Mouse (Mus musculus) heart, adult 8-10 months (tissue): ENCODE results near the gene Rita1. TPM values are rescaled to one million over a fixed set of nuclear protein-coding genes. Genes with fewer than 3 reads are reported as not detected.

Experiments used
- DNase-seq: peaks from one replicate; pipeline ENCODE4 v3.0.0; 2022; ENCODE audit warnings: low spot score
- total RNA-seq, 4 experiments: library from RNA; stranded (reverse); gene quantifications; 2 replicates each; pipeline ENCODE4 v1.2.4; 2022

Rita1 gene
- total RNA-seq, 4 experiments from 2014 or later, result 14.3 to 17.9 (median 15.3) TPM

DNA sequence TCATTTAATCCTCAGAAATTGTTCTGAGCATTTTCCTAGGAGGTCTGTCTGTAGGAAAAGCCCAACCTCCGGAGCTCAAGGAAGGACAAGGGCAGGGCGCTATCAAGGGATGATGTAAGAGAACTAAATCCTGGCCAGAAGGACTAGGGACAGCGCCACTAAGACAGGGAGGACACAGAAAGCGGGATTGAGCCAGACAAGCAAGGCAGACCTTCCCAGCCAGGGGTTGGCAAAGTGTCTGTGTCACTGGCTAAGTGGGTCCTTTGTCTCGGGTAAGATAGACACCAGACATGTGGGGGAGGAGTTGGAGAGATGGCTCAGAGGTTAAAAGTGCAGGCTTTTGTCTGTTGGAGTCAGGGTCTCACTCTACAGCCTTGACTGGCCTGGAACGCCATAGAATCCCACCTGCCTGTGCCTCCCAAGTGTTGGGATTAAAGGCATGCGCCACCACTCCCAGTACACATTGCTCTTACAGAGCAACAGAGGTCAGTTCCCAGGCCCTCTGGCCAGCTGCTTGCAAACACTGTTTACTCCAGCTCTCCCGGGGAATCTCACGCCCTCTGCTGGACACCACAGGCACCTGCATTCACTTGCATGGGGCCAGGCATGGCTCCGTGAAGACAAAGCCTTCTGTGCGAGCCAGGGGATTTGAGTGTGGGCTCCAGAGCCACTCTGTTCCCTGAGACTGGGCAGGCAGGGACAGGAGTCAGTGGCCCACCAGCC is 11.3 kb downstream of the Rita1 start:
- DNase-seq, result no peak

DNA sequence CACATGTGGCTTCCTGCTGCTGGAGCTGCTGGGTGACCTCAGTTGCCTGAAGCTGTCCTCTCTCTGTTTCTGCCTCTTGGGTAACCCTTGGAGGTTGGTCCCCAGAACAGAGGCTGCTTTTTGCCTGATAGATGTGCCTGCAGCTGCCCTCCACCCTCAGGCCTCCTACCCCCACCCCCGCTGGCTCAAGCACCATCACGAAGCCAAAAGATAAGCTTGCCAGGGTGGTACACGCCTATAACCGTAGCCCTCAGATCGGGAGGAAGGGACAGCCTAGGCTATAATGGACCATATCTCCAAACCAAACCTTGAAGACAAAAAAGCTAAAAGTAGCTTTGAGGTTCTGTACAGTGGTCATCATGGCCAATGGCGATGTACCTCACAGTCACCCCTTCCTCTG is 12.8 kb downstream of the Rita1 start:
- DNase-seq, result no peak

- DNase-seq, result no peak
Observed at GRCm38 (mm10) chr5:120594485-120594884, 17.9 kb downstream of the Rita1 start.

DNA sequence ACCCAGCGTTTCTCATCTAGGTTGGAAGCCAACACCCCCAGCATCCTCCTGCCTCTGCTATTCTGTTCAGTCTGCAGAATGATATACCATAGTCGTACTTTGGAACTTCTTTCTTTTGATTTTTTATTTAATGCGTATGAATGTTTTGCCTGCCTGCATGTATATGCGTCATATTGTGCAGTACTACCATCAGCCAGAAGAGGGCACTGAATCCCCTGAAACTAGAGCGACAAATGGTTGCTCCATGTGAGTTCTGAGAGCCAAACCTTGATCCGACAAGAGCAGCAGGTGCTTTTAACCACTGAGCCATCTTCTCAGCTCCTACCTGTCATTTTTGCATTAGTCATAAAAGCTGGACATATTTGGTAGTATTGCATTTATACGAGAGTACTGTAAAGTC is 20.2 kb downstream of the Rita1 start:
- no peak for DNase-seq

GRCm38 (mm10) chr5:120590356-120591010 is 21.9 kb downstream of the Rita1 start:
- DNase-seq, result no peak

- peak; percentile 99 for DNase-seq
Observed at GRCm38 (mm10) chr5:120588569-120589094, 23.8 kb downstream of the Rita1 start, which contains the start of the genes Tpcn1 and Iqcd. Tpcn1 (minus strand) TSS chr5:120588673. Iqcd (plus strand) TSS chr5:120589016.

GRCm38 (mm10) chr5:120587940-120588568 is 24.3 kb downstream of the Rita1 start:
- DNase-seq, result no peak

DNA sequence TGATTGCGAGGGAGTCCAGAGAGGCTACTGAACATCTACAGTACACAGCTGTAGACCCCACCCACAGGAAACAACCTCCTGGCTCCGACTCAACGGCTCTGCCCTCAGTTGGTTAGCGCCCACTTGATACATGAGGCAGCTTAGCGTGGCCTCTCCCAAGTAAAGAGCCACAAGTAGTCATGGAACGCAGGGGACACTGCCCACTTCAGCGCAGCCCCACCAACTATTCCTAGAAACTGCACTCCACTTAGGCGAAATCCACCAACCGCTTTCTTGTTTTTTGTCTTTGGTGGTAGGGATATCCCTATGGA is 24.8 kb downstream of the Rita1 start:
- peak; percentile 61 for DNase-seq

DNA sequence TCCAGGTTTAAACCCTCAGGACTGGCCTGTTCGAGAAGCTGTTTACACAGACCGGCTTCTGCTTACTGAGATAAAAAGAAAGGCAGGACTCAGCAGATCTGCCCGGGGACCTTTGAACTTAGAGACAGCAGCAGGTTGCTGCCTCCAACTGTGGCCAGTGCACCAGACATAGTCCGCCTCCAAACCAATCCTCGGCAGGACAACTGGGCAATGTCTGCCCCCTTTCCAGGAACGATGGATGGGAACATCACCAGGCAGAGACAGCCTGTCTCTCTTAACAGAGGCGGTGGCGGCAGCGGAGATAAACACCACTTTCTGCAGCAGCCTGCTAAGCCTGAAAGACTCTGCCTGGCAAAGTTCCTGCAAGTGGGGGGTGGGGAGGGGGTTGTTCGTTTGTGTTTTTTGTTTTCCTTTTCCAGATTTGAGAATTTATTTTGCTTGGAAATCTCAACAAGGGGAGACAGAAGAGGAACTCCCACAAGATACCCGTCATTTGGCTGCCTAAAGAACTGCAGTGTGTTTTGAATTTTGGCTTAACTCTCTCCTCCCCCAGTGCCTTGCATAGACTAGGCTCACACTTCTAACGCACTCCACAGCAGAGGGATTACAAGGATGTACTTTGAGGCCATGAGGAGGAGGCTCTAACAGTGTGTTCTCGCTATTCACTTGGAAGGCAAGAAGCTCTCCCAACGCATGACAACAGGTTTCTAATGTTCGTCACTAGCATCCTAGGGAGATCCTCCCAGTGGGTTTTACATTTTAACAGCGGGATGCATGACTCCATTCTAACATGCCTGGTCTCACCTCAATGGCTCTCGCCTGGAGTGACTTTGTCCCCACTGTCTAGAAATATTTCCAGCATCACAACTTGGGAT is 25.4 kb downstream of the Rita1 start:
- DNase-seq, result no peak

DNA sequence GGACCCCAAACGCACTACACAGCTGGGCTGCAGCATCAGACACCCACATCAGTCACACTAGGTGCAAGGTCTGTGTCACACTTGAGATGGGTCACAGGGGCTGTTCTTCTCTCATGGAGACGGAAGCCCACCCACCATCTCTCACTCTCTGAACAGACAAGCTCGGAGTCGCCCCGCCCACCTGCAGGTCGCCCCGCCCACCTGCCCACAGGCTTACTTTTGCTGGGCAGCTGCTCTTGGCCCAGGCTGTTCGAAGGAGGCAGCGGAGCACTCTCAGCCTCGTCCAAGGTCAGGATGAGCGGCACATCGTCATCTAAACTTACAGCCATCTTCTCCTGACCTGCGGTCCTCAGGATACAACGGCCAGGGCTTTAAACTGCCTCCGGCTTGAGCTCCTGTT is 27.4 kb downstream of the Rita1 start:
- no peak for DNase-seq

DNA sequence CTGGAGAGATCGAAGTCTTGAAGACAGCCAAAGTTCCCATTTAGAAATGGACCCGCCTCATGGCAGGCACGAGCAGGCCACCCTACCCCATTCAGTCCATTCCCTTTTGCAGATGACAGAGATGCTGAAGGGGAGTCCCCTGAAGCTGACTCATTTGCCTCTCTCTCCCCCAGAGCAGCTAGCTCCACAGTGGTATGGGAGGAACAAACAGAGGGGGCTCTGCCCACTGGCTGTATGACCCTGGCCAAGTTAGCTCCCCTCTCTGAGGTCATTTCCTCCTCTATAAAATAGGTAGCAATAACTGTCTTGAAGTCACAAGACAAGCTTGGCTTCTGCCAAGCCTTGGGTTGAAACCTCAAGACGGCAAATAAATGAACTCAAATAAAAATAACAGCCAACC is 28.9 kb downstream of the Rita1 start:
- no peak for DNase-seq

- DNase-seq, result no peak
Observed at GRCm38 (mm10) chr5:120582002-120582401, 30.4 kb downstream of the Rita1 start.

GRCm38 (mm10) chr5:120579898-120580626 is 32.3 kb downstream of the Rita1 start:
- DNase-seq, result no peak

- DNase-seq, result peak; percentile 68
Observed at GRCm38 (mm10) chr5:120579211-120579897, 33.0 kb downstream of the Rita1 start.

DNA sequence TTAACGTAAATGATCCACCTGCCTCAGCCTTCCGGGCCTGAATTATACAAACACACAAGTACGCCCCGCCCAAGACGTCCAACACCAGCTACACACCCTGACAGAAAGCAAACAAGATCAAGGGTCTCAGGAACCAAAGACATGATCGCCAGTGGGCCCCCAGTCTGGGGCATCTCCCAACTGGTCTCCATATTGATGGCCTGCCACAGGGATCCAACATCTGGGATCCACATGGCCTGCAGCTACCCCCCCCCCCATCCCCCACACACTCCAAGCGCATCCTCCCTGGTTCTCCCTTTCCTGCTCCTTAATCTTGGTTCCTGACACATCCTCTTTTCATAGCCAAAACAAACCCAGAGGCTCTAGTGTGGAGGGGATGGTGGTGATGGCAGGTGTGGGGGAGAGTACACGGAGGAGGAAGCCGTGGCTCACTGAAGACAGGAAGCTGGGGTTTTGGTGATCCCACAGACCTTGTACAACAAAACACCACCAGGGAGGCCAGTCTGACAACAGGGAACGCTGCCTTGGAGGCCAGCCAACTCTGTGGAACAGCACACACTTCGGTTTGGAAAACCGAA is 33.8 kb downstream of the Rita1 start:
- peak; percentile 72 for DNase-seq

DNA sequence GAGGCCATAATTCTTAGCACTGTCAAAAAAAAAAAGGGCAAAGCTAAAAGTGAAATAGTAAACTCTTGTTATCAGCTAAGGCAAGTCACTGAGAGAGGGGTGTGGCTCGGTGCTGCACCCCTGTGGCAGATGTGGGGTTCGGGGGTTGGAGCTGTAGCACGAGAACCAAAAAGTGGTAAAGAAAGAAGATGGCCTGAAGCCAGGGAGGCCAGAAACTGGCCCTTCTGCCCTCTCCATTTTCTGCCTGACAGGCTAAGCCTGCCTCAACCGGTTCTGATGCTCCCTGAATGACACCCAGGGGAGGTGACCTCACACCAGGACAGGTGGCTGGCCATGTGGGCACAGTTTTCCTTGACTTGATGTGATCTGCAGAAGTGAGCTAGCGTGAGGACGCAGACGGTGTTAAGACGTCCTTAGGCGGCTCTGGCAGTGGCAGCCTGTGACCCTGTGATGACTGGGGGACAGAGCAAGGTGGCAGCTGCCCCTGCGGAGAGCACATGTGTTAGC is 34.4 kb downstream of the Rita1 start:
- DNase-seq, result no peak

DNA sequence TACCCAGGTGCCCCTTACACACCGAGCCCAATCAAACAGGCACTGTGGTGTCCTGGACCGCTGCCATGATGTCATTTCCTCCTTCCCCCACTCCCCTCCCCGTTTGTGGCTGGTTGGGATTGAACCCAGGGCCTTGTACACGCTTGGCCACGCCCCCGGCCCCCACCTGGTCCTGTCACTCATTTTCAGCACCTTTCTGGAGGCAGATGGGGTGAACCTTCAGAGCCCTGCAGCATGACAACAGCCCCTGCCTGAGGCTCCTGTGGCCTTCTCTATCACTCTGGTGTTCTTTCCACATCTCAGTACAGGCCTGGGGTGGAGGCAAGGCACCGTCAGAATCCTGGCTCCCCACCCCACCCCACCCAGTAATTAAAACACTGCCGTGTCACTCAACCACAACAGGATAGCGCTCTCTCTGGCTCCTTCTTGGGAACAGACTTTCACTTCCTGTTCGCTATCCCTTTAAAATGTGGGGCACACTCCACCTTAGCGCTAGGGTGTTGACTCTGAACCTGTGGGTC is 35.5 kb downstream of the Rita1 start:
- no peak for DNase-seq

GRCm38 (mm10) chr5:120574469-120575063 is 37.8 kb downstream of the Rita1 start:
- no peak for DNase-seq

DNA sequence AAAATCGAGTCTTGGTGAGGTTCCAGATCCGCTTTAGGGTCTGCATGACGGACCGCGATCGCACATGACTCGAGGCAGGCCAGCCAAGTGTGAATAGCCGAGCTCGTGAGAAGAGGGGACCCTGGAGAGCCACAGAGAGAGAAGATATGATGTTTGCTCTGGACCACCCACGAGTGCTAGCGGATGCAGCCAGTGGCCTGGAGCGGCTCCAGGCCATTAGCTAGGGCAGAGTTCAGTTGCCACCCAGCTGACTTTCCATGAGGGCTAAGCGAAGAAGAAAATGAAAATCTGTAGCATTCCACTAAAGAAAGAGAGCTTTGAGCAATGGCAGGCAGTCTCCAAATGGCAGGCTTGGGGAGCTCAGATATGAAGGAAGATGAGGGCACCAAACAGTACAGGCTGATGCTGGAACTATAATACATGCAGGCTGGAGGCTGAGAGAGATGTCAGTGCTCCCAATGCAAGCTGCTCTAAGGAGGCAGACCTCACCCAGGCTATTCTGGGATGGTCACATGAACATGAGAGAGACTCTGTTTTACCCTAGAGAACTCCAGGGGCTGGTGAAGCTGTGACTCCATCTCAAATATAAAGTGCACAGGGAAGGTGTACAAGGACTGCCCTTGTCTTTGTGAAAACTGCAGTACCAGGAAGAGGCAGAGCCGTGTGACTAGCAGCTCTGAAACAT is 41.2 kb downstream of the Rita1 start:
- no peak for DNase-seq
